Mouse (Mus musculus): ENCODE results near the gene Zfp276.

DNA sequence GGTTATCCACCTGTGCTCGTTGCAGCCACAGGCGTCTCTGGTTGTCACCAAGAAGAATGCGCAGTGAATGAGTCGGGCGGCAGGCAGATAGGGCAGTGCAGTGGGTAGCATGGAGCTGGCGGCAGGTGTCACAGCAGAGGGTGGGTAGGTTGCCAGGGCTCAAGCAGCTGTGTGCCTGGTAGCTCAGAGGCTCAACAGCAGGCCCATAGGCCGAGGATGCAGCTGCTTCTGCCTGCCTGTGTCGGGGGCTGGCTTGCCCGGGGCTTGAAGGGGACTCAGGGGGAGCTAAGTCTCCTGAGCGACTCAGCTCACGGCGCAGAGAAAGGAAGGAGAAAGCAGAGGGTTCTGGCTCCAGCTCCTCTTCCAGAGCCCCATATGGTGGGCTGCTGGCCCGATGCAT, 20.7 kb upstream of the Zfp276 start:
- TF ChIP-seq CTCF (IDR thresholded peaks at IDR 0.05; ENCODE audit: low read depth) (no peak), EP300 (optimal IDR thresholded peaks at IDR 0.05) (no peak)
